Mouse (Mus musculus) left cerebral cortex, adult 2 months (tissue): Measurements from ENCODE around the gene Psenen. TPM values are rescaled to one million over a fixed set of nuclear protein-coding genes. Genes with fewer than 3 reads are reported as not detected.

Experiments used
- DNase-seq, 2 experiments: peaks; one replicate each; pipeline ENCODE4 v3.0.0; 2021 to 2022; ENCODE audit warnings: low spot score in 2 of 2, mixed read lengths in 1 of 2; ENCODE audit errors: extremely low spot score in 1 of 2
- H3K27ac ChIP-seq: fragments of 200-600 bp; 2 replicates; pipeline ENCODE4 v1.8.1; 2022
- H3K4me3 ChIP-seq: fragments of 200-600 bp; 2 replicates; pipeline ENCODE4 v1.8.1; 2022
- CTCF ChIP-seq: fragments of 200-600 bp; IDR thresholded peaks from 2 replicates; pipeline ENCODE4 v1.8.1; 2022; ENCODE audit warnings: antibody characterized with exemption, mild to moderate bottlenecking, moderate library complexity
- intact Hi-C: fragments of 180-260 bp; cut with DNase I; formaldehyde crosslinking; loops from one replicate; pipeline ENCODE4 v1.15.1; 2025
- total RNA-seq, 2 experiments: library from RNA; stranded (reverse); gene quantifications; 2 replicates each; pipeline ENCODE4 v1.2.3; 2021

The Psenen gene
- total RNA-seq, 2 experiments from 2014 or later: 84.9 to 93.8 TPM

- intact Hi-C loops: loop anchor here (2.0 kb wide), 1 partner anchor 26 kb away; the partner anchor contains the start of gene Kmt2b
- no peak for TF ChIP-seq CTCF
- DNase-seq: peak in 1 of 2 experiments; percentile 32
- H3K27ac ChIP-seq: peak overlapping the region; percentile 99
- peak overlapping the region; percentile 76 for H3K4me3 ChIP-seq
Observed at GRCm38 (mm10) chr7:30562526-30563116, 806 bp downstream of the Psenen start.

GRCm38 (mm10) chr7:30560296-30560695 is 3.1 kb downstream of the Psenen start:
- intact Hi-C loops: no loop called here
- Histone ChIP-seq H3K4me3 (no peak overlapping the region), H3K27ac (peak overlapping the region; percentile 55; the same call in 1 of the 2 replicates)
- no peak for TF ChIP-seq CTCF
- DNase-seq: no peak

- intact Hi-C loops: no loop called here
- Histone ChIP-seq H3K27ac (peak within 1 kb of the TSS; percentile 91), H3K4me3 (peak within 1 kb of the TSS; percentile 70)
- peak; percentile 95 to 98 for DNase-seq
- no peak; the same call in 1 of the 2 replicates for TF ChIP-seq CTCF
Observed at GRCm38 (mm10) chr7:30559443-30559954, 3.9 kb downstream of the Psenen start, which contains the start of gene Lin37. TSS of gene Lin37 (minus strand) at chr7:30559838.

GRCm38 (mm10) chr7:30558656-30559442 is 4.6 kb downstream of the Psenen start:
- intact Hi-C loops: no loop called here
- Histone ChIP-seq H3K27ac (peak overlapping the region; percentile 91), H3K4me3 (peak overlapping the region; percentile 70)
- no peak; the same call in 1 of the 2 replicates for TF ChIP-seq CTCF
- no peak for DNase-seq

- intact Hi-C loops: no loop called here
- Histone ChIP-seq H3K27ac (peak overlapping the region; percentile 91), H3K4me3 (peak overlapping the region; percentile 70)
- DNase-seq: no peak
- no peak; the same call in 1 of the 2 replicates for TF ChIP-seq CTCF
Observed at GRCm38 (mm10) chr7:30557901-30558514, 5.4 kb downstream of the Psenen start.

GRCm38 (mm10) chr7:30556894-30557536 is 6.4 kb downstream of the Psenen start:
- Histone ChIP-seq H3K4me3 (no peak overlapping the region), H3K27ac (no peak overlapping the region)
- DNase-seq: no peak
- intact Hi-C loops: no loop called here
- TF ChIP-seq CTCF: peak; percentile 32

GRCm38 (mm10) chr7:30553810-30554584 is 9.4 kb downstream of the Psenen start:
- Histone ChIP-seq H3K27ac (no peak overlapping the region), H3K4me3 (no peak overlapping the region)
- intact Hi-C loops: loop anchor here (2.0 kb wide), 1 partner anchor 63 kb away; no protein-coding TSS in a partner anchor
- TF ChIP-seq CTCF: no peak
- no peak for DNase-seq

- DNase-seq: no peak
- Histone ChIP-seq H3K27ac (peak overlapping the region; percentile 79), H3K4me3 (peak overlapping the region; percentile 61)
- intact Hi-C loops: loop anchor here (2.0 kb wide), 1 partner anchor 62 kb away; no protein-coding TSS in a partner anchor
- no peak; the same call in 1 of the 2 replicates for TF ChIP-seq CTCF
Observed at GRCm38 (mm10) chr7:30553021-30553589, 10.3 kb downstream of the Psenen start.

- TF ChIP-seq CTCF: no peak; the same call in 1 of the 2 replicates
- peak within 1 kb of the TSS; percentile 61 for H3K4me3 ChIP-seq
- DNase-seq: peak; percentile 91 to 95
- peak within 1 kb of the TSS; percentile 96 for H3K27ac ChIP-seq
- intact Hi-C loops: loop anchor here (2.0 kb wide), 1 partner anchor 62 kb away; no protein-coding TSS in a partner anchor
Observed at GRCm38 (mm10) chr7:30552102-30553020, 11.1 kb downstream of the Psenen start, which contains the start of the genes Hspb6 and Proser3. TSS of gene Hspb6 (plus strand) at chr7:30552178. TSS of gene Proser3 (minus strand) at chr7:30552299.
